Mouse (Mus musculus) liver, postnatal 0 days (tissue): Measurements from ENCODE around the gene Ppp1r18. TPM values are rescaled to one million over a fixed set of nuclear protein-coding genes. Genes with fewer than 3 reads are reported as not detected.

Source experiments
- ATAC-seq: fragments of 200-750 bp; cut with Nextera tagmentation; 2 replicates; pipeline ENCODE4 v1.8.0; 2017; ENCODE audit warnings: mild to moderate bottlenecking, moderate library complexity
- DNase-seq: peaks from one replicate; pipeline ENCODE4 v3.0.0-alpha.2; 2016
- H3K27ac ChIP-seq: fragments of 300-500 bp; sonication (generic); 2 replicates; pipeline ENCODE4 v1.5.1; 2014; ENCODE audit warnings: antibody characterized with exemption, moderate library complexity, mild to moderate bottlenecking, low read depth
- H3K27me3 ChIP-seq: fragments of 300-500 bp; sonication (generic); 2 replicates; pipeline ENCODE4 v1.6.1; 2014; ENCODE audit warnings: low read length, control low read depth, mixed read lengths; ENCODE audit not compliant: insufficient read depth
- H3K36me3 ChIP-seq: fragments of 300-500 bp; sonication (generic); replicated peaks from 2 replicates; pipeline ENCODE4 v1.6.1; 2014; ENCODE audit warnings: mild to moderate bottlenecking, control low read depth, low read length, moderate library complexity, mixed read lengths; ENCODE audit not compliant: insufficient read depth
- H3K4me1 ChIP-seq: fragments of 300-500 bp; sonication (generic); 2 replicates; pipeline ENCODE4 v1.6.1; 2014; ENCODE audit warnings: antibody characterized with exemption, mild to moderate bottlenecking, control low read depth; ENCODE audit not compliant: insufficient read depth
- H3K4me2 ChIP-seq: fragments of 300-500 bp; sonication (generic); 2 replicates; pipeline ENCODE4 v1.6.1; 2014; ENCODE audit warnings: low read depth, mild to moderate bottlenecking, low read length, moderate library complexity, mixed read lengths
- H3K4me3 ChIP-seq: fragments of 300-500 bp; sonication (generic); 2 replicates; pipeline ENCODE4 v1.5.1; 2014; ENCODE audit warnings: low read depth, low read length
- H3K9ac ChIP-seq: fragments of 300-500 bp; sonication (generic); replicated peaks from 2 replicates; pipeline ENCODE4 v1.6.1; 2014; ENCODE audit warnings: mild to moderate bottlenecking, moderate library complexity
- H3K9me3 ChIP-seq: fragments of 300-500 bp; sonication (generic); 2 replicates; pipeline ENCODE4 v1.6.1; 2016; ENCODE audit warnings: mild to moderate bottlenecking, control low read depth, low read length, mixed read lengths
- CTCF ChIP-seq: sonication (generic); IDR thresholded peaks from 2 replicates; pipeline ENCODE4 v1.5.1; 2016; ENCODE audit warnings: antibody characterized with exemption, low read depth
- EP300 ChIP-seq: IDR thresholded peaks from 2 replicates; pipeline ENCODE4 v1.6.1; 2016; ENCODE audit warnings: antibody characterized with exemption, low read depth, mild to moderate bottlenecking
- WGBS: fragments of 180-500 bp; shearing (Covaris S2); extraction: QIAGEN DNeasy Blood & Tissue Kit; methylation state at CpG from one replicate; pipeline ENCODE4 v1.1.7; 2014; ENCODE audit not compliant: insufficient replicate concordance; 5-methylcytosine and 5-hydroxymethylcytosine counted together
- polyA plus RNA-seq: library from polyadenylated mRNA; unstranded; fragments of >200 nt; fragmentation: Nextera tagmentation; extraction: Ambion mirVana; gene quantifications from 2 replicates; pipeline ENCODE4 v1.2.1, GENCODE M21; 2015

Ppp1r18 gene
- 14.1 and 15.3 TPM in 2 replicates for polyA plus RNA-seq

DNA sequence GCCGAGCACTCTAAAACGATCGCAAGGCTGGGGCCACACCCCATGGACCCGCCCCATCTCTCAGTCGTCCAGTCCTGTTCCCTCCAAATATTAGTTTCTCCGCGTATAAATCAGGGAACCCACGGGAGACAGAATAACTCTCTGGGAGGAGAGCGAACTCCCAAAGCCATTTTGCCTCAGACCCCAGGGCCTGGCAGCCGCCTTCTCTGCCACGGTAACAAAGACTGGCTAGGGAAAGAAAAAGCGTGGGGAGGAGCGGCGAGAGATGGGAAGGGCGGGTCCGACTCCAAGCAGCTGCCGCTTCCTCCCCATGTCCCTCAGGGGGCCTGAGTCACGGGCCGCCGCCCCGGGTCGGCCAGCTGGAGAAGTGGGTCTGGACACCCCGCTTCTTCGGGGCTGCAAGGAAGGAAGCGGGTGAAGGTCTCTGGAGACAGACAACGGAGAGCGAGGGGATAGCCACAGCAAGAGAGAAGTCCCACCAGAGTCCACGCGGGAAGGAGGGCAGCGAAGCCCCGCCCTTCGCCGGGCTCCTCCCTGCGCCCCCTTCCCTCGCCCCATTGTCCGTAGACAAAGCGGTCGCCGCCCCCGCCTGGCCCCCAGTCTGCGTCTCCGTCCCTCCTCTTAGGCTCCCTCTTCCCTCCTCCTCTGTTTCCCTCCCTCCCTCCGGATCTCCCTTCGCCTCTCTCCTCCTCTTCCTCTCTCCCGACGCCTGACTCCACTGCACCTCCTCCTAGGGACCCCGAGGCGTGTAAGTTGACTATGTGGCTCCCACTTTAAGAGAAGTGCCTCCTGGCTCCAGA, at the start of gene Ppp1r18:
Gene Ppp1r18, plus strand, starts transcription at position 113 of the 800 bp plus-strand sequence.
- Histone ChIP-seq H3K36me3 (0 out of 2 replicates have a peak, but pooled peaks cover 3% of the 10 kb centered on the region), H3K27ac (peak within 1 kb of the TSS; percentile 95), H3K27me3 (peaks cover 39% of the 10 kb centered on the region), H3K9ac (peak within 1 kb of the TSS; percentile 61), H3K4me1 (peaks cover 32% of the 10 kb centered on the region), H3K4me2 (peak within 1 kb of the TSS; percentile 79), H3K9me3 (no peaks in the 10 kb centered on the region), H3K4me3 (peak within 1 kb of the TSS; percentile 55)
- DNase-seq: peak; percentile 77
- TF ChIP-seq EP300: no peak
- TF ChIP-seq CTCF: no peak
- peak; percentile 4; the same call in 1 of the 2 replicates for ATAC-seq
- under 1% methylated on average over 38 of the region's 48 CpGs for WGBS

GRCm38 (mm10) chr17:35815836-35816235, 49.6 kb upstream of the Ppp1r18 start:
- no peak overlapping the region for H3K27ac ChIP-seq
- no peak overlapping the region for H3K4me3 ChIP-seq
- no peaks in the 10 kb centered on the region for H3K27me3 ChIP-seq
- DNase-seq: no peak
- H3K36me3 ChIP-seq: no peaks in the 10 kb centered on the region
- TF ChIP-seq EP300 (no peak), CTCF (no peak)
- H3K9me3 ChIP-seq: no peaks in the 10 kb centered on the region
- peaks cover 39% of the 10 kb centered on the region for H3K4me1 ChIP-seq
- 47% methylated on average over 7 of the region's 7 CpGs for WGBS
- no peak for ATAC-seq
- H3K9ac ChIP-seq: no peak overlapping the region
- H3K4me2 ChIP-seq: no peak overlapping the region

DNA sequence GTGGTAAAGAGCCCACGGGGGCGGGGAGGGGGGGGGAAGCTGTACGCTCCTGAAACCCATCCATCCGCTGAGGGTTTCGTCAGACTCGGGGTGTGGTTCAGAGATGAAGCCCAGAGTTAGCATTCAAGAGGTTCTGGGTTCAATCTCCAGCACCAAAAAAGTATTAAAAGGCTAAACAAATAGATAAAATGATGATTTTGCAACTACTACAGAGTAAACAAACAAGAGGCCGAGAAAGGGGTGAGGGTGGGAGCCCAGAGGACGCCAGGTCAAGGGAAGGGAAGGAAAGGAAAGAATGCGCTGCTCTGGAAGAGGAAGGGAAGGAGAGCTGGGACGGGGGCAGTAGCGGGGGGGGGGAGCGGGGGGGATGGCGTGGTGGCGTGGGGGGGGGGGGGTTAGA, 48.7 kb upstream of the Ppp1r18 start:
- DNase-seq: no peak
- H3K36me3 ChIP-seq: no peaks in the 10 kb centered on the region
- no peak for TF ChIP-seq CTCF
- TF ChIP-seq EP300: no peak
- no peak overlapping the region for H3K4me3 ChIP-seq
- no peaks in the 10 kb centered on the region for H3K9me3 ChIP-seq
- no peak overlapping the region for H3K9ac ChIP-seq
- H3K27ac ChIP-seq: no peak overlapping the region
- 57% methylated on average over 8 of the region's 14 CpGs for WGBS
- H3K4me1 ChIP-seq: peaks cover 48% of the 10 kb centered on the region
- no peak for ATAC-seq
- no peak overlapping the region for H3K4me2 ChIP-seq
- no peaks in the 10 kb centered on the region for H3K27me3 ChIP-seq

DNA sequence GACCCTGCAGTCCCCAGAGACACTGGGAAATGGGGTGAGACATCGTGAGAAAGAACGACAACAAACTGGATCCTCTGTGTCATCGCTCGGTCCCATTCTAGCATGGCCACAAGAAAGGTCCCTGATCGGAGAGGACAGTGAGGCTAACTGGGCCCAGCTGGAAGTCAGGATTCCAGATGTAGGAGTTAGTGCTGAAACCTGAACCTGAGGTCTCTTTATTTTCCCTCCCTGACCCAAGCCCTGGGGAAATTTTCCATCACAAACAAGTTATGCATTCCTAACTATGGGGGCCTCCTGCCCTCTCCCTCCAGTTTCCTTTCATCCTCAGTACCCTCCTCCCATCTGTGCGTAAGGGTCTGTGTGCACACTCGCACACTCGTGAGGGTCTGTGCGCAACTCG, 48.2 kb upstream of the Ppp1r18 start:
- Histone ChIP-seq H3K27me3 (no peaks in the 10 kb centered on the region), H3K4me2 (no peak overlapping the region), H3K27ac (no peak overlapping the region), H3K9ac (no peak overlapping the region), H3K36me3 (no peaks in the 10 kb centered on the region), H3K4me1 (peaks cover 50% of the 10 kb centered on the region), H3K4me3 (no peak overlapping the region), H3K9me3 (no peaks in the 10 kb centered on the region)
- ATAC-seq: no peak
- TF ChIP-seq CTCF (no peak), EP300 (no peak)
- WGBS: 79% methylated on average over 10 of the region's 10 CpGs
- no peak for DNase-seq

DNA sequence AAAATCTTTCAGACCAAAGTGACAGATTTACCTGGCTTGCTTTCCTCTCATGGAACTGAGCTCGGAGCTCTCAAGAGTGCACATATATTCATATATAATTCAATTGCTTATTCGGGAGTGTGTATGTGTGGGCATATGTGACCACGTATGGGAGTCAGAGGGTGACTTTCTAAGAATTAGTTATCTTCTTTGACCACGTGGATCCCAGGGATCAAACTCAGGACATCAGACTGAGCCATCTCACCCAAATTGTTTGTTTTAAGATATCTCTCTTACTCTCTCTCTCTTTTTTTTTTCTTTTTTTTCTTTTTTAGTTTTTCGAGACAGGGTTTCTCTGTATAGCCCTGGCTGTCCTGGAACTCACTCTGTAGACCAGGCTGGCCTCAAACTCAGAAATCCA, 45.3 kb upstream of the Ppp1r18 start:
- H3K4me2 ChIP-seq: no peak overlapping the region
- 51% methylated on average over 5 of the region's 5 CpGs for WGBS
- peaks cover 40% of the 10 kb centered on the region for H3K4me1 ChIP-seq
- TF ChIP-seq CTCF (no peak), EP300 (peak; percentile 58)
- H3K27me3 ChIP-seq: no peaks in the 10 kb centered on the region
- H3K4me3 ChIP-seq: no peak overlapping the region
- ATAC-seq (no peak), DNase-seq (no peak)
- H3K9me3 ChIP-seq: no peaks in the 10 kb centered on the region
- H3K9ac ChIP-seq: no peak overlapping the region
- no peak overlapping the region for H3K27ac ChIP-seq
- H3K36me3 ChIP-seq: peaks cover 3% of the 10 kb centered on the region

GRCm38 (mm10) chr17:35821439-35822430, 43.7 kb upstream of the Ppp1r18 start, which contains the start of gene Ier3:
Gene Ier3 (plus strand): TSS chr17:35821684.
- peak within 1 kb of the TSS; percentile 74 for H3K4me3 ChIP-seq
- peak within 1 kb of the TSS; percentile 88 for H3K27ac ChIP-seq
- H3K27me3 ChIP-seq: no peaks in the 10 kb centered on the region
- under 1% methylated on average over 62 of the region's 62 CpGs for WGBS
- DNase-seq (peak; percentile 83), ATAC-seq (peak; percentile 36)
- H3K4me2 ChIP-seq: peak within 1 kb of the TSS; percentile 93
- H3K9me3 ChIP-seq: no peaks in the 10 kb centered on the region
- peak within 1 kb of the TSS; percentile 81 for H3K9ac ChIP-seq
- H3K4me1 ChIP-seq: peaks cover 36% of the 10 kb centered on the region
- peaks cover 16% of the 10 kb centered on the region for H3K36me3 ChIP-seq
- no peak for TF ChIP-seq CTCF
- no peak for TF ChIP-seq EP300
